Mouse (Mus musculus): ENCODE results near the gene Olfr1391. TPM values are rescaled to one million over a fixed set of nuclear protein-coding genes. Genes with fewer than 3 reads are reported as not detected.

Gene Olfr1391
- polyA plus RNA-seq, 1 experiment from 2014 or later: not detected

Other genes with a start within 250 kb of the Olfr1391 start
- 0.14 and 0.25 TPM in 2 replicates for gene Ifi47, start 246.2 kb upstream of the Olfr1391 start, polyA plus RNA-seq (2016; fragmentation: Nextera tagmentation; extraction: Ambion mirVana)
- gene Olfr1396, start 207.9 kb upstream of the Olfr1391 start, polyA plus RNA-seq (2016; fragmentation: Nextera tagmentation; extraction: Ambion mirVana): not detected in 2 replicates
- not detected in 2 replicates for gene Olfr1395, start 180.5 kb upstream of the Olfr1391 start, polyA plus RNA-seq (2016; fragmentation: Nextera tagmentation; extraction: Ambion mirVana)
- gene Olfr1394, start 168.4 kb upstream of the Olfr1391 start, polyA plus RNA-seq (2016; fragmentation: Nextera tagmentation; extraction: Ambion mirVana): not detected in 2 replicates
- gene Btnl9, start 135.6 kb upstream of the Olfr1391 start, polyA plus RNA-seq (2016; fragmentation: Nextera tagmentation; extraction: Ambion mirVana): 0.11 TPM in 1 of 2 replicates, not detected in the other
- 42.3 and 51.5 TPM in 2 replicates for gene Zfp62, start 119.5 kb upstream of the Olfr1391 start, polyA plus RNA-seq (2016; fragmentation: Nextera tagmentation; extraction: Ambion mirVana)
- gene Mgat1, start 78.6 kb upstream of the Olfr1391 start, polyA plus RNA-seq (2016; fragmentation: Nextera tagmentation; extraction: Ambion mirVana): 41.2 and 42.2 TPM in 2 replicates
- 0.04 TPM in 1 of 2 replicates, not detected in the other for gene Olfr1393, start 44.4 kb upstream of the Olfr1391 start, polyA plus RNA-seq (2016; fragmentation: Nextera tagmentation; extraction: Ambion mirVana)
- 0.04 and 0.07 TPM in 2 replicates for gene Olfr1392, start 37.5 kb upstream of the Olfr1391 start, polyA plus RNA-seq (2016; fragmentation: Nextera tagmentation; extraction: Ambion mirVana)
- not detected in 2 replicates for gene Olfr10, start 18.0 kb upstream of the Olfr1391 start, polyA plus RNA-seq (2016; fragmentation: Nextera tagmentation; extraction: Ambion mirVana)
- gene Olfr1390, start 12.4 kb downstream of the Olfr1391 start, polyA plus RNA-seq (2016; fragmentation: Nextera tagmentation; extraction: Ambion mirVana): not detected in 2 replicates
- gene Olfr1389, start 100.3 kb downstream of the Olfr1391 start, polyA plus RNA-seq (2016; fragmentation: Nextera tagmentation; extraction: Ambion mirVana): not detected in 2 replicates
- 0.09 TPM in 2 replicates for gene Olfr1388, start 113.9 kb downstream of the Olfr1391 start, polyA plus RNA-seq (2016; fragmentation: Nextera tagmentation; extraction: Ambion mirVana)
- gene Olfr1387, start 132.6 kb downstream of the Olfr1391 start, polyA plus RNA-seq (2016; fragmentation: Nextera tagmentation; extraction: Ambion mirVana): not detected in 2 replicates
- not detected in 2 replicates for gene Olfr1386, start 142.3 kb downstream of the Olfr1391 start, polyA plus RNA-seq (2016; fragmentation: Nextera tagmentation; extraction: Ambion mirVana)
- not detected in 2 replicates for gene Olfr1385, start 166.3 kb downstream of the Olfr1391 start, polyA plus RNA-seq (2016; fragmentation: Nextera tagmentation; extraction: Ambion mirVana)
- gene Olfr1384, start 184.0 kb downstream of the Olfr1391 start, polyA plus RNA-seq (2016; fragmentation: Nextera tagmentation; extraction: Ambion mirVana): not detected in 2 replicates
- not detected in 2 replicates for gene Olfr1383, start 196.9 kb downstream of the Olfr1391 start, polyA plus RNA-seq (2016; fragmentation: Nextera tagmentation; extraction: Ambion mirVana)
- not detected in 2 replicates for gene Olfr1382, start 205.5 kb downstream of the Olfr1391 start, polyA plus RNA-seq (2016; fragmentation: Nextera tagmentation; extraction: Ambion mirVana)
- not detected in 2 replicates for gene Olfr1381, start 220.7 kb downstream of the Olfr1391 start, polyA plus RNA-seq (2016; fragmentation: Nextera tagmentation; extraction: Ambion mirVana)
- gene Olfr1380, start 234.1 kb downstream of the Olfr1391 start, polyA plus RNA-seq (2016; fragmentation: Nextera tagmentation; extraction: Ambion mirVana): not detected in 2 replicates